Comparison of ENCODE assay signal across 8 mouse cellular contexts in the genomic region with DNA sequence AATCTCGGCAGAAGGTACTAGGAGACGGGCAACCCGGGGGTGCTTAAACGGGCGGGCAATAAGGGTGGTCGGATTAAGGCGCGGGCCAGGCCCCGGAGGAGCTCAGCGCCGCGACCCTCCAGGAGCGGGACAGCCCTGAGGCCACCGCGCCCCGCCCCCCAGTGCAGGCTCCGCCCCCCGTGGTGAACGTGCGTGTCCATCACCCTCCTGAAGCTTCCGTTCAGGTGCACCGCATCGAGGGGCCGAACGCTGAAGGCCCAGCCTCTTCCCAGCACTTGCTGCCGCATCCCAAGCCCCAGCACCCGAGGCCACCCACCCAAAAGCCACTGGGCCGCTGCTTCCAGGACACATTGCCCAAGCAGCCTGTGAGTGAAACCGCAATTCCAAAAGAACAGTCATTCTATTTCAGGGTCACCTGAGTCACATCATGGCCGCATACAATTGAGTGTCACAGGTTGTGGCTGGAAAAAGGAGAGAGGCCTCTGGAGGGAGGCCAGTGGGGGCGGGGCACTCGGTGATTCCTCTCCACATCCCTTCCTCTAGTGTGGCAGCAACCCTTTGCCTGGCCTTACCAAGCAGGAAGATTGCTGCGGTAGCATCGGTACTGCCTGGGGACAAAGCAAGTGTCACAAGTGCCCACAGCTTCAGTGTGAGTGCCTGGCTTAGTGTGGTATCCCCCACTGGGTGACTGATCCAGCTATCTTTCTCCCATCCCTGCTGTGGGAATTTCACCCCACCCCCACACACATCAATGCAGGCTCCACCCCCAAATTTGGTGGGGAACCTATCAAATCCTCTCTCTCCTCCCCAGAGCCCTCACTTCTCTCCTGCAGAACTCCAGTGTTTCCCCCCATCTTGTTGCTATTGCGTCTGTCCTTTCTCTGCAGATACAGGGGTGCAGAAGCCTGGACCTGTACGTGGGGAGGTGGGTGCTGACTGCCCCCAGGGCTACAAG. TPM values are rescaled to one million over a fixed set of nuclear protein-coding genes. Genes with fewer than 3 reads are reported as not detected.
DNase-seq lines count a peak whose midpoint lies in the region; ATAC-seq and TF ChIP-seq lines count a peak whose summit lies in the region.

No protein-coding gene starts in this region.

- intact Hi-C loops in gastrocnemius, postnatal 36 days (cut with DNase I), result no loop called here

- no peak overlapping the region for H3K27ac ChIP-seq in lung, embryonic 16.5 days (ENCODE audit: low read length)
- no peak overlapping the region for H3K27ac ChIP-seq in embryonic facial prominence, embryonic 13.5 days
- no peak overlapping the region for H3K27ac ChIP-seq in limb, embryonic 14.5 days (replicated peaks; ENCODE audit: low read depth, low read length)
- no peak overlapping the region for H3K27ac ChIP-seq in stomach, embryonic 14.5 days (ENCODE audit: low read length)

- no peak for DNase-seq in lung, adult 18-20 months
- DNase-seq in limb, embryonic 14.5 days (ENCODE audit: low spot score), result no peak
- DNase-seq in left cerebral cortex, adult 9 months (ENCODE audit: low spot score in 2 of 2), result no peak
- DNase-seq in gastrocnemius, postnatal 36 days, result no peak

- ATAC-seq in lung, embryonic 16.5 days (ENCODE audit: low read depth), result no peak
- no peak for ATAC-seq in embryonic facial prominence, embryonic 13.5 days (ENCODE audit: insufficient number of reproducible peaks, insufficient read depth, low FRiP score, low TSS enrichment, low read depth)
- no peak for ATAC-seq in limb, embryonic 14.5 days (ENCODE audit: low FRiP score, low read depth)
- no peak for ATAC-seq in stomach, embryonic 14.5 days (ENCODE audit: insufficient number of reproducible peaks, insufficient read depth, low FRiP score, low read depth)
- no peak for ATAC-seq in megakaryocyte-erythroid progenitor cell, adult 5-6 weeks (replicated peaks; ENCODE audit: low FRiP score, low TSS enrichment, poor library complexity, severe bottlenecking)

- 13% methylated on average over 34 of the region's 36 CpGs for WGBS in lung, embryonic 16.5 days
- WGBS in embryonic facial prominence, embryonic 13.5 days, result 5% methylated on average over 36 of the region's 36 CpGs
- WGBS in limb, embryonic 14.5 days, result 11% methylated on average over 24 of the region's 36 CpGs
- WGBS in stomach, embryonic 14.5 days, result 9% methylated on average over 36 of the region's 36 CpGs

- TF ChIP-seq POLR2A in limb, embryonic 14.5 days (IDR thresholded peaks at IDR 0.05; ENCODE audit: borderline replicate concordance, extremely low read depth, insufficient read depth, insufficient read length), result no peak

- peaks cover 24% of the 10 kb centered on the region for H3K4me1 ChIP-seq in lung, embryonic 16.5 days (replicated peaks; ENCODE audit: control insufficient read depth, insufficient read depth, low read length)
- H3K4me1 ChIP-seq in embryonic facial prominence, embryonic 13.5 days, result peaks cover 50% of the 10 kb centered on the region
- peaks cover 39% of the 10 kb centered on the region for H3K4me1 ChIP-seq in limb, embryonic 14.5 days (ENCODE audit: control insufficient read depth, insufficient read depth, low read length)
- H3K4me1 ChIP-seq in stomach, embryonic 14.5 days (ENCODE audit: control insufficient read depth, insufficient read depth, low read length), result peaks cover 31% of the 10 kb centered on the region

- H3K4me2 ChIP-seq in lung, embryonic 16.5 days (ENCODE audit: low read depth, low read length), result peak overlapping the region; percentile 47
- peak overlapping the region; percentile 59 for H3K4me2 ChIP-seq in embryonic facial prominence, embryonic 13.5 days
- peak overlapping the region; percentile 50 for H3K4me2 ChIP-seq in limb, embryonic 14.5 days (replicated peaks; ENCODE audit: low read depth, low read length, severe bottlenecking)
- H3K4me2 ChIP-seq in stomach, embryonic 14.5 days (replicated peaks; ENCODE audit: low read depth, low read length), result peak overlapping the region; percentile 39

- peaks cover 5% of the 10 kb centered on the region; the same call in 1 of the 2 replicates for H3K36me3 ChIP-seq in lung, embryonic 16.5 days (ENCODE audit: control insufficient read depth, insufficient read depth, low read length)
- peaks cover 16% of the 10 kb centered on the region; the same call in 1 of the 2 replicates for H3K36me3 ChIP-seq in embryonic facial prominence, embryonic 13.5 days
- peaks cover 31% of the 10 kb centered on the region for H3K36me3 ChIP-seq in limb, embryonic 14.5 days (ENCODE audit: control insufficient read depth, insufficient read depth, low read length)
- H3K36me3 ChIP-seq in stomach, embryonic 14.5 days (ENCODE audit: control insufficient read depth, insufficient read depth, low read length), result no peaks in the 10 kb centered on the region

- peak overlapping the region; percentile 44 for H3K9ac ChIP-seq in lung, embryonic 16.5 days (ENCODE audit: low read length)
- peak overlapping the region; percentile 58 for H3K9ac ChIP-seq in embryonic facial prominence, embryonic 13.5 days
- peak overlapping the region; percentile 45 for H3K9ac ChIP-seq in limb, embryonic 14.5 days (ENCODE audit: low read depth, low read length, severe bottlenecking)
- no peak overlapping the region; the same call in 1 of the 2 replicates for H3K9ac ChIP-seq in stomach, embryonic 14.5 days (replicated peaks; ENCODE audit: low read depth, low read length)

- H3K9me3 ChIP-seq in lung, embryonic 16.5 days (ENCODE audit: control insufficient read depth, low read length), result no peaks in the 10 kb centered on the region
- H3K9me3 ChIP-seq in embryonic facial prominence, embryonic 13.5 days, result no peaks in the 10 kb centered on the region
- H3K9me3 ChIP-seq in limb, embryonic 14.5 days (ENCODE audit: control insufficient read depth, low read length), result no peaks in the 10 kb centered on the region
- H3K9me3 ChIP-seq in stomach, embryonic 14.5 days (ENCODE audit: control insufficient read depth, low read depth, low read length), result no peaks in the 10 kb centered on the region

- peak overlapping the region; percentile 19 for H3K4me3 ChIP-seq in lung, embryonic 16.5 days (ENCODE audit: low read length)
- H3K4me3 ChIP-seq in embryonic facial prominence, embryonic 13.5 days, result peak overlapping the region; percentile 30
- peak overlapping the region; percentile 20 for H3K4me3 ChIP-seq in limb, embryonic 14.5 days (replicated peaks; ENCODE audit: low read length)
- peak overlapping the region; percentile 17; the same call in 1 of the 2 replicates for H3K4me3 ChIP-seq in stomach, embryonic 14.5 days (ENCODE audit: low read depth, low read length)

- peaks cover 13% of the 10 kb centered on the region for H3K27me3 ChIP-seq in lung, embryonic 16.5 days (ENCODE audit: control insufficient read depth, insufficient read depth, low read depth, low read length)
- H3K27me3 ChIP-seq in embryonic facial prominence, embryonic 13.5 days, result peaks cover 71% of the 10 kb centered on the region
- H3K27me3 ChIP-seq in limb, embryonic 14.5 days (ENCODE audit: control insufficient read depth, insufficient read depth, low read length), result peaks cover 9% of the 10 kb centered on the region
- no peaks in the 10 kb centered on the region for H3K27me3 ChIP-seq in stomach, embryonic 14.5 days (ENCODE audit: control insufficient read depth, insufficient read depth, low read length)

RNA-seq across cellular contexts. Expression of gene Ltbp3, which starts 5.3 kb away (rescaled TPM):
- 52.3 and 61.9 TPM in 2 replicates for polyA plus RNA-seq in lung, embryonic 16.5 days (2015; fragmentation: Nextera tagmentation; extraction: Ambion mirVana)
- 44.4 and 47.8 TPM in 2 replicates for polyA plus RNA-seq in embryonic facial prominence, embryonic 13.5 days (2015; fragmentation: Nextera tagmentation; extraction: Ambion mirVana)
- 341 and 441 TPM in 2 replicates for polyA plus RNA-seq in limb, embryonic 14.5 days (2012; rRNA removed)
- 99.8 and 103 TPM in 2 replicates for polyA plus RNA-seq in limb, embryonic 14.5 days (2014; fragmentation: Nextera tagmentation; extraction: Ambion mirVana)
- polyA plus RNA-seq in stomach, embryonic 14.5 days (2014; fragmentation: Nextera tagmentation; extraction: Ambion mirVana), result 33.8 and 35.2 TPM in 2 replicates
- 3.5 and 4.4 TPM in 2 replicates for total RNA-seq in megakaryocyte-erythroid progenitor cell, adult 5-6 weeks (2014; fragmentation: Nextera tagmentation)
- total RNA-seq in megakaryocyte-erythroid progenitor cell, adult 5-6 weeks (2017), result 3.4 TPM in 2 replicates
- 10 to 100 TPM; 43.4 to 44.2 TPM for total RNA-seq in gastrocnemius, postnatal 36 days (2021)

RNA-seq across cellular contexts. Expression of gene Fam89b, which starts 16.6 kb away (rescaled TPM):
- polyA plus RNA-seq in lung, embryonic 16.5 days (2015; fragmentation: Nextera tagmentation; extraction: Ambion mirVana), result 89.1 and 92.9 TPM in 2 replicates
- 115 and 126 TPM in 2 replicates for polyA plus RNA-seq in embryonic facial prominence, embryonic 13.5 days (2015; fragmentation: Nextera tagmentation; extraction: Ambion mirVana)
- 169 and 253 TPM in 2 replicates for polyA plus RNA-seq in limb, embryonic 14.5 days (2012; rRNA removed)
- polyA plus RNA-seq in limb, embryonic 14.5 days (2014; fragmentation: Nextera tagmentation; extraction: Ambion mirVana), result 125 TPM in 2 replicates
- 92.4 and 98.4 TPM in 2 replicates for polyA plus RNA-seq in stomach, embryonic 14.5 days (2014; fragmentation: Nextera tagmentation; extraction: Ambion mirVana)
- 34.3 and 35.1 TPM in 2 replicates for total RNA-seq in megakaryocyte-erythroid progenitor cell, adult 5-6 weeks (2014; fragmentation: Nextera tagmentation)
- total RNA-seq in megakaryocyte-erythroid progenitor cell, adult 5-6 weeks (2017), result 12.5 and 13.3 TPM in 2 replicates
- 10 to 100 TPM; 19.7 to 22.8 TPM for total RNA-seq in gastrocnemius, postnatal 36 days (2021)

RNA-seq across cellular contexts. Expression of gene Ehbp1l1, which starts 19.9 kb away (rescaled TPM):
- 25.3 and 25.9 TPM in 2 replicates for polyA plus RNA-seq in lung, embryonic 16.5 days (2015; fragmentation: Nextera tagmentation; extraction: Ambion mirVana)
- polyA plus RNA-seq in embryonic facial prominence, embryonic 13.5 days (2015; fragmentation: Nextera tagmentation; extraction: Ambion mirVana), result 9.9 and 14.0 TPM in 2 replicates
- polyA plus RNA-seq in limb, embryonic 14.5 days (2012; rRNA removed), result 51.0 and 51.1 TPM in 2 replicates
- polyA plus RNA-seq in limb, embryonic 14.5 days (2014; fragmentation: Nextera tagmentation; extraction: Ambion mirVana), result 20.0 and 25.4 TPM in 2 replicates
- polyA plus RNA-seq in stomach, embryonic 14.5 days (2014; fragmentation: Nextera tagmentation; extraction: Ambion mirVana), result 36.7 and 37.4 TPM in 2 replicates
- total RNA-seq in megakaryocyte-erythroid progenitor cell, adult 5-6 weeks (2014; fragmentation: Nextera tagmentation), result 43.9 and 46.1 TPM in 2 replicates
- 42.4 and 43.6 TPM in 2 replicates for total RNA-seq in megakaryocyte-erythroid progenitor cell, adult 5-6 weeks (2017)
- 100 to 1,000 TPM; 235 to 261 TPM for total RNA-seq in gastrocnemius, postnatal 36 days (2021)

RNA-seq across cellular contexts. Expression of gene Scyl1, which starts 25.2 kb away (rescaled TPM):
- polyA plus RNA-seq in lung, embryonic 16.5 days (2015; fragmentation: Nextera tagmentation; extraction: Ambion mirVana), result 76.3 and 83.2 TPM in 2 replicates
- polyA plus RNA-seq in embryonic facial prominence, embryonic 13.5 days (2015; fragmentation: Nextera tagmentation; extraction: Ambion mirVana), result 73.0 and 75.3 TPM in 2 replicates
- 152 and 186 TPM in 2 replicates for polyA plus RNA-seq in limb, embryonic 14.5 days (2012; rRNA removed)
- polyA plus RNA-seq in limb, embryonic 14.5 days (2014; fragmentation: Nextera tagmentation; extraction: Ambion mirVana), result 78.4 and 81.1 TPM in 2 replicates
- polyA plus RNA-seq in stomach, embryonic 14.5 days (2014; fragmentation: Nextera tagmentation; extraction: Ambion mirVana), result 67.6 and 72.1 TPM in 2 replicates
- total RNA-seq in megakaryocyte-erythroid progenitor cell, adult 5-6 weeks (2014; fragmentation: Nextera tagmentation), result 28.7 and 43.4 TPM in 2 replicates
- total RNA-seq in megakaryocyte-erythroid progenitor cell, adult 5-6 weeks (2017), result 20.2 and 23.1 TPM in 2 replicates
- 10 to 100 TPM; 70.8 to 71.1 TPM for total RNA-seq in gastrocnemius, postnatal 36 days (2021)

RNA-seq across cellular contexts. Expression of gene Kcnk7, which starts 41.9 kb away (rescaled TPM):
- polyA plus RNA-seq in lung, embryonic 16.5 days (2015; fragmentation: Nextera tagmentation; extraction: Ambion mirVana), result 0.36 and 0.50 TPM in 2 replicates
- 0.52 and 0.59 TPM in 2 replicates for polyA plus RNA-seq in embryonic facial prominence, embryonic 13.5 days (2015; fragmentation: Nextera tagmentation; extraction: Ambion mirVana)
- polyA plus RNA-seq in limb, embryonic 14.5 days (2012; rRNA removed), result 0.41 and 0.63 TPM in 2 replicates
- 0.65 and 0.81 TPM in 2 replicates for polyA plus RNA-seq in limb, embryonic 14.5 days (2014; fragmentation: Nextera tagmentation; extraction: Ambion mirVana)
- 0.62 and 0.84 TPM in 2 replicates for polyA plus RNA-seq in stomach, embryonic 14.5 days (2014; fragmentation: Nextera tagmentation; extraction: Ambion mirVana)
- not detected in 2 replicates for total RNA-seq in megakaryocyte-erythroid progenitor cell, adult 5-6 weeks (2014; fragmentation: Nextera tagmentation)
- total RNA-seq in megakaryocyte-erythroid progenitor cell, adult 5-6 weeks (2017), result 0.19 TPM in 1 of 2 replicates, not detected in the other
- not detected for total RNA-seq in gastrocnemius, postnatal 36 days (2021)
